Mouse (Mus musculus) thymus, adult 2 months (tissue): ENCODE results near the gene Iars2.

Experiments
- CTCF ChIP-seq: fragments of 200-500 bp; IDR thresholded peaks from 2 replicates; pipeline ENCODE4 v1.5.1; 2012; ENCODE audit warnings: mild to moderate bottlenecking, control low read depth, low read length, moderate library complexity, borderline replicate concordance; ENCODE audit not compliant: control insufficient read depth, poor library complexity, insufficient read depth; ENCODE audit errors: extremely low read depth
- POLR2A ChIP-seq: fragments of 200-500 bp; IDR thresholded peaks from 2 replicates; pipeline ENCODE4 v1.6.1; 2012; ENCODE audit warnings: mild to moderate bottlenecking, low read length, control low read depth, moderate library complexity; ENCODE audit not compliant: control insufficient read depth, poor library complexity, insufficient read depth; ENCODE audit errors: extremely low read depth

DNA sequence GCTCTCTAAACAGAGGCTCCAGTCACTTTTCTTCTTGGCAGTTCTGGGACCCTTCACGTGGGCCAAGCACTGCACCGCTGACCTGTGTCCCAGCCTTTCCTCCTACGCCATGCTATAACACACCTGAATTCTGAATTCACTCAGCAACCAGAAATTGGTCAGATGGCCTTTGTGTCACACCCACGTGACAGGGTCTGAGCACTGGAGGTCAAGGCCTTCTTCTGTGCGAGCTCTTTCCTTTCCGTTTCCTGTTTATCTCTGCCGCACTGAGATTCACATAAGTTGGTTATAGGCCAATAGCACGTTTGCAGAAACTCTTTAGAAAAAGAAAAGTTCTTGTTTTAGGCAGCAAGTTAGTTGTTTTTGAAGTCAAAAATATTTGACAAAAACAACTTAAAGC lies 80.5 kb downstream of the Iars2 start:
- no peak for TF ChIP-seq CTCF
- TF ChIP-seq POLR2A = no peak
